Mouse (Mus musculus) myocyte (in vitro differentiated cells): ENCODE data around the gene Skida1.

Experiments
- E2F4 ChIP-seq: IDR thresholded peaks from one replicate; pipeline ENCODE4 v1.6.1; 2011; ENCODE audit warnings: mild to moderate bottlenecking, control low read depth, moderate library complexity; ENCODE audit not compliant: insufficient read depth
- MAX ChIP-seq: IDR thresholded peaks from one replicate; pipeline ENCODE4 v1.6.1; 2011; ENCODE audit warnings: low read depth, mild to moderate bottlenecking, control low read depth
- MYOD1 ChIP-seq, 3 experiments: IDR thresholded peaks; one replicate each; pipeline ENCODE4 v1.6.1; 2011; ENCODE audit warnings: control low read depth in 2 of 3, low read depth in 2 of 3, mild to moderate bottlenecking in 2 of 3, moderate library complexity in 1 of 3; ENCODE audit not compliant: insufficient read length in 2 of 3, control insufficient read depth in 1 of 3
- POLR2A ChIP-seq: IDR thresholded peaks from one replicate; pipeline ENCODE4 v1.6.1; 2011; ENCODE audit warnings: low read depth, mild to moderate bottlenecking, control low read depth, moderate library complexity; ENCODE audit not compliant: insufficient read length
- SRF ChIP-seq: IDR thresholded peaks from one replicate; pipeline ENCODE4 v1.6.1; 2011; ENCODE audit warnings: low read depth; ENCODE audit not compliant: control insufficient read depth, insufficient read length
- TCF12 ChIP-seq: IDR thresholded peaks from one replicate; pipeline ENCODE4 v1.6.1; 2011; ENCODE audit warnings: mild to moderate bottlenecking, control low read depth; ENCODE audit not compliant: poor library complexity, insufficient read depth, severe bottlenecking
- USF1 ChIP-seq: IDR thresholded peaks from one replicate; pipeline ENCODE4 v1.6.1; 2011; ENCODE audit warnings: low read depth, mild to moderate bottlenecking, control low read depth, moderate library complexity

GRCm38 (mm10) chr2:18056786-18057255, 8.0 kb upstream of the Skida1 start:
- TF ChIP-seq TCF12 (no peak), POLR2A (peak; percentile 79), USF1 (no peak), MAX (no peak), MYOD1 (IDR thresholded peaks at IDR 0.05; ENCODE audit: control insufficient read depth in 1 of 3, insufficient read length in 2 of 3, low read depth in 2 of 3) (no peak), SRF (no peak), E2F4 (peak; percentile 12)
